Mouse (Mus musculus): ENCODE measurements around the gene Fkbp4. TPM values are rescaled to one million over a fixed set of nuclear protein-coding genes. Genes with fewer than 3 reads are reported as not detected.

Gene Fkbp4
- 375 and 389 TPM in 2 replicates for polyA plus RNA-seq (2015; fragmentation: Nextera tagmentation; extraction: Ambion mirVana)

DNA sequence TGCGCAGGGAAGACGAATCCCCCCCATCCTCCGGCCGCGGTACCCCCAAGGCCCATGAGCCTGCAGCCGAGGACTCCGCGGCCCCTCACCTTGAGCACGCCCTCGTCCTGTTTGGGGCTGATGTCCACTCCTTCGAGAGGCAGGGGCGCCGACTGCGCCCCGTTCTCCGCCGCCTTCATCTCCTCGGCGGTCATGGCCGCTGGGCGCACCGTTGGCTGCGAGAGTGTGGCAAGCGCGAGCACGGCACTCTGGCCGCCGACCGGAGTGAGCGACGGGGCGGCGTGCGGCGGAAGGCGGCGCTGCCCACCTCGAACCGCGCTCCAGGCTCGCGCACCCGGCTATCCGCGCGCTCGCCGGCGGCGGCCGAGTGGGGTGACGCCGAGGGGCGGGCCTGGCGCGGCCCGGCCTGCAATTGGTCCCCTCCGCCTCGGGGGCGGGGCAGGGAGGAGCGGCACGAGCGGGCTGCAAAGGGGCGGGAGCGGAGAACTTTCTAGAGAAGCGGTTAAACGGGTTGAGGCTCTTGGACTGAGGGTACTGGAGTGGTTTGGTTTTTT, at the start of gene Fkbp4:
Gene Fkbp4 (minus strand): TSS at position 361 of the 554 bp plus-strand sequence.
- H3K27ac ChIP-seq, result peak within 1 kb of the TSS; percentile 95
- H3K9me3 ChIP-seq, result no peaks in the 10 kb centered on the region
- H3K36me3 ChIP-seq (replicated peaks), result peaks cover 25% of the 10 kb centered on the region
- H3K4me3 ChIP-seq, result peak within 1 kb of the TSS; percentile 100
- no peaks in the 10 kb centered on the region for H3K27me3 ChIP-seq (replicated peaks)
- H3K9ac ChIP-seq, result peak within 1 kb of the TSS; percentile 91
- H3K4me1 ChIP-seq, result peaks cover 16% of the 10 kb centered on the region
- WGBS, result under 1% methylated on average over 63 of the region's 67 CpGs
- ATAC-seq (replicated peaks), result peak; percentile 94
- peak within 1 kb of the TSS; percentile 66 for H3K4me2 ChIP-seq

DNA sequence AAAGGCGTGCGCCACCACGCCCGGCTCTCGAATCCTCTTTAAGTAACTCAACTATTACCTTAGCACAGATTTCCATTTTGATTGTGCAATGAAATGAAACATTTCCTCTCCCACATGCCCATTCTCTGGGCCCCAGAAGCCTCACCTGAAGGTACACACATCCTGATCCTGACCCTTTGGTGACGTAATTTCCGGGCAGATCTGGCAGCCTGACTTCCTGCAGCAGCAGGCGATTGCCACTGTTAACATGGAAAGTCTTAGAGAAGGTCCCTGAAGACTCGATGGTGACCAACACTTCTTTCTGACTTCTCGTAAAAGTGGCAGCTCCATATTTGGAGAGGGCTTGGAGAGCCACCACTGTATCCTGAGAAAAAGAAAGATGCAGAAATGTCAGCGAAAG, 49.3 kb upstream of the Fkbp4 start:
- H3K27me3 ChIP-seq (replicated peaks), result no peaks in the 10 kb centered on the region
- H3K4me3 ChIP-seq, result no peak overlapping the region
- no peak overlapping the region for H3K9ac ChIP-seq
- no peaks in the 10 kb centered on the region for H3K4me1 ChIP-seq
- no peak overlapping the region for H3K27ac ChIP-seq
- no peak overlapping the region for H3K4me2 ChIP-seq
- no peak for ATAC-seq (replicated peaks)
- no peaks in the 10 kb centered on the region for H3K9me3 ChIP-seq
- 93% methylated on average over 11 of the region's 11 CpGs for WGBS
- no peaks in the 10 kb centered on the region for H3K36me3 ChIP-seq (replicated peaks)

DNA sequence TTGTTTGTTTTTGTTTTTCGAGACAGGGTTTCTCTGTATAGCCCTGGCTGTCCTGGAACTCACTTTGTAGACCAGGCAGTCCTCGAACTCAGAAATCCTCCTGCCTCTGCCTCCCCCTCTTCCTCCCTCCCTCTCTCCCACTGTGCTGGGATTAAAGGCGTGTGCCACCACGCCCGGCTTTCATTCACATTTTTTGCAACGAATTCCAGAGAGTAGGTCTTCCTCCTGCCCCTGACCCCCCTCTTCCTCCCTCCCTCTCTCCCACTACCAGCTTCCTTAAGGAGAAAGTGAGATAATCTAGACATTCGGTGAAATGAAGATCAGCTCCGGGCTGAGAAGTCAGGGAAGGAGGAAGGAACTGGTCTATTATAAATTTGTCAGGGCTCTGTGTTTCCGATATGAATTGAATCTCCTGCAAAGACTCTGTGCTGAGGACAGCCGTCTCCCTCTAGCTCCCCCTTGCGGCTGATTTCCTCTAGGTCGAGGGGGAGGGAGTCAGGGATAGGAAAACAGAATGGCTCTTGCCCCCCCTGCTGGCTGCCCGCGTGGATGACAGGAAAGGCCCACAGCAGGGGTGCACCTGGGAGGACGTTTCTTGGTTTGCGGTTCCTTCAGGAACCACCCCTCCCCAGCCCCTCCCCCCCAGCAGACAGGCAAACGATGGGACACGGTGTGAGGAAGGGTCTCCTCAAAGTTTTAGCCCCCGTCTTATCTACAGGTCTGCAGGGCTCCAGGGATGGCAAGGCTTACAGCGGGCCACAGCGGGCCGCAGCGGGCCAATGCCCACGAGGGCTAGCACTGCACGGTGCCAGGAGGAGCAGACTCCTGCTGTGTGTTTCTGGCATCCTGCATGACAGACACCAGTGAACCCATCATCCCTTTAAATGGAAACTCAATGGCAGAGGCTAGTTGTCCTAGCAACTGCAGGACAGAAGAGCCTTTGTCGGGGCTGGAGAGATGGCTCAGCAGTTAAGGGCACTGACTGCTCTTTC, 41.3 kb upstream of the Fkbp4 start:
- peak; percentile 93 for ATAC-seq (replicated peaks)
- no peaks in the 10 kb centered on the region; the same call in 1 of the 2 replicates for H3K4me1 ChIP-seq
- no peaks in the 10 kb centered on the region for H3K27me3 ChIP-seq (replicated peaks)
- peak overlapping the region; percentile 36 for H3K4me2 ChIP-seq
- 0 out of 2 replicates have a peak overlapping the region, but pooled peaks have one; percentile 4 for H3K4me3 ChIP-seq
- WGBS, result 20% methylated on average over 26 of the region's 26 CpGs
- no peaks in the 10 kb centered on the region for H3K36me3 ChIP-seq (replicated peaks)
- H3K9me3 ChIP-seq, result no peaks in the 10 kb centered on the region
- no peak overlapping the region for H3K27ac ChIP-seq
- no peak overlapping the region for H3K9ac ChIP-seq

DNA sequence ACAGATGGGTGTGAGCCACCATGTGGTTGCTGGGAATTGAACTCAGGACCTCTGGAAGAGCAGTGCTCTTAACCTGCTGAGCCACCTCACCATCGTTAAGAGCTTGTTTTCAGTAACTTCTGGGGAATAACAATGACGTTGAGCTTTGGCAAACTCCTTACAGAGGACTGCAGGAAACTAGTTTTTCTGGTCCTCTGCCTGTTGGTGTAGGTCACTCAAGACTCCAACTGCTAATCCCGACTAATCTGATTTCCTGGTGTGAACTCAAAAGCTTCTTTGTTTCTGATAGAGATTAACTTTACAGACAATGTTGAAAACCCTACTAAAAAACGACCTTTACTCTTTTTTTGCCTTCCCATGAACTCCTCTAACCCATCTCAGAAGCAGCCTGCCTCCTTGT, 39.0 kb upstream of the Fkbp4 start:
- no peak overlapping the region for H3K27ac ChIP-seq
- no peak for ATAC-seq (replicated peaks)
- H3K4me2 ChIP-seq, result no peak overlapping the region
- no peak overlapping the region for H3K4me3 ChIP-seq
- H3K36me3 ChIP-seq (replicated peaks), result no peaks in the 10 kb centered on the region
- no peaks in the 10 kb centered on the region; the same call in 1 of the 2 replicates for H3K4me1 ChIP-seq
- no peaks in the 10 kb centered on the region for H3K9me3 ChIP-seq
- H3K9ac ChIP-seq, result no peak overlapping the region
- no peaks in the 10 kb centered on the region for H3K27me3 ChIP-seq (replicated peaks)
- WGBS, result 8% methylated on average over 4 of the region's 4 CpGs

DNA sequence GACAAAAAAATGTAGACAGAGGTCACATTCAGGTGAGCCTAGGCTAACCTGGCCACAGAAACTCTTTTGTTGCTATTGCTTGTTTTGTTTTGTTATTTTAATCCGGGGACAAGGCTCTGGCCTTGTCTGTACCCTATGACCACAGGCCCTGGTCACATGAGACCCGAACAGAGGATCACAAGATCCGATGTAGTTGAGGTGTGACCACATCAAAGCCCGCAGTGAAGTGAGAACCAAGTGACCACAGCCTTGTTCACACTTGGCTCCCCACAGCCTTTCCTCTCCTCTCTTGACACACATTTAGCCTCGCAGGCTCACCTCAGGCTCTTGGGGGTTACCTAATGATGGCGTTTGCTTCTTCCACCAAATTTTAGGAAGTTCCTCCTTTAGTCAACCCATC, 35.6 kb upstream of the Fkbp4 start:
- H3K9ac ChIP-seq, result no peak overlapping the region
- H3K27me3 ChIP-seq (replicated peaks), result no peaks in the 10 kb centered on the region
- no peak for ATAC-seq (replicated peaks)
- no peaks in the 10 kb centered on the region for H3K36me3 ChIP-seq (replicated peaks)
- H3K4me1 ChIP-seq, result no peaks in the 10 kb centered on the region
- H3K4me3 ChIP-seq, result no peak overlapping the region
- 94% methylated on average over 6 of the region's 6 CpGs for WGBS
- no peaks in the 10 kb centered on the region for H3K9me3 ChIP-seq
- H3K27ac ChIP-seq, result no peak overlapping the region
- no peak overlapping the region for H3K4me2 ChIP-seq

DNA sequence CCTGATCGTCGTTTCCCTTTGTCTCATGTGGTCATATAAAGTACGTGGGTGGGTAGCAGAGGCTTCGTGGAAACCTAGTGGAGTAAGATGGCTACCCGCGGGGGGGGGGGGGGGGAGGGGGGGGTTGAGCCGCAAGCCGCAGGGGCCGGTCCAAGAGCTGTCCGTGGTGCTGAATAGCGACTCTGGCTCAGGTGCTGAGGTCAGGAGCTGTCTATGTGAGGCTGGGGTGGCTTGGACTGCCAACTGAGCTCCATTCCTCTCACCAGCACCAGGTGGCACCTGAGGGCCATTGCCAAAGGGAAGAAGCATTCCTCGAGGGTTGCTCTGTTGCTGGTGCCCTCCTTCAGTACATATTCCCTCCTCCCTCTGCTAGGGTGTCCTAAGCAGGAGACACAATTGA, 31.0 kb upstream of the Fkbp4 start:
- Histone ChIP-seq H3K9me3 (no peaks in the 10 kb centered on the region), H3K27me3 (replicated peaks) (no peaks in the 10 kb centered on the region), H3K27ac (no peak overlapping the region), H3K4me1 (no peaks in the 10 kb centered on the region), H3K4me3 (no peak overlapping the region), H3K4me2 (no peak overlapping the region), H3K9ac (no peak overlapping the region), H3K36me3 (replicated peaks) (no peaks in the 10 kb centered on the region)
- 7% methylated on average over 12 of the region's 12 CpGs for WGBS
- no peak for ATAC-seq (replicated peaks)

DNA sequence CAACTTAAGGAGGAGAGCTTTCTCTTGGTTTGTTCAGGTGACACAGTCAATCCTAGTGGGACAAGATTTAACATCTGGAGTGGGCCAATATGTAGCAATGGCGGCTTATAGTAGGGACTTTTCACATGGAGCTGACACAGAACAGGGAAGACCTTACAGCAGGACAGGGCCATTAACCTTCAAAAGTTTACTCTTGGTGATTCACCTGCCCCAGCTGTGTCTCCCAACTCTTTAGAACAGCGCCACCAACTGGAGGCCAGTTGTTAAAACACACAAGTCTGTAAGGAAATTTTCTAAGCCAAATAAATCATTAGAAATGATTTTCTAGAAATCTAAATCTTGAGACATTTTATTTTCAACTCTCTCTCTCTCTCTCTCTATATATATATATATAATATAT, 28.8 kb upstream of the Fkbp4 start:
- Histone ChIP-seq H3K27ac (no peak overlapping the region), H3K9me3 (no peaks in the 10 kb centered on the region), H3K36me3 (replicated peaks) (no peaks in the 10 kb centered on the region), H3K9ac (no peak overlapping the region), H3K27me3 (replicated peaks) (no peaks in the 10 kb centered on the region), H3K4me1 (no peaks in the 10 kb centered on the region), H3K4me3 (no peak overlapping the region), H3K4me2 (no peak overlapping the region)
- no peak for ATAC-seq (replicated peaks)
- 47% methylated on average over 2 of the region's 2 CpGs for WGBS

DNA sequence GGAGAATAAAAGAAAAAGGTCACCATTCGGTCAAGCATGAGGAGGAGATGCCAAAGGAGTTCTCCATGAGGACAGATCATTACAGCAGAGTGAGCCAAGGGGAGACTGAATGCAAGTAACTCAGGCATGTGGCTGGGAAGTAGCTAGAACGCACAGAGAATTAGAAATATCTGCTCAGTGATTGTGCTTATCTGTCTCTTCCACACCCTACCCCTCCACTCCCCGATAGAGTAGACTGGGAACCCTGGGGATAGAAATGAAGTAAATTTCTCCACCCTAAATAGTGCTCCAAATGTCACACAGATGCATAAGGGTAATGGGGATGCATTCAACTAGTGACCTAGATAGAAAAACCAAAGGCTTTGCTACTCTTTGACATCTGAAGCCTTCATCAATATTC, 28.1 kb upstream of the Fkbp4 start:
- no peak for ATAC-seq (replicated peaks)
- Histone ChIP-seq H3K27ac (no peak overlapping the region), H3K4me3 (no peak overlapping the region), H3K9me3 (no peaks in the 10 kb centered on the region), H3K9ac (no peak overlapping the region), H3K27me3 (replicated peaks) (no peaks in the 10 kb centered on the region), H3K36me3 (replicated peaks) (no peaks in the 10 kb centered on the region), H3K4me1 (no peaks in the 10 kb centered on the region), H3K4me2 (no peak overlapping the region)
- WGBS, result 60% methylated on average over 3 of the region's 3 CpGs

DNA sequence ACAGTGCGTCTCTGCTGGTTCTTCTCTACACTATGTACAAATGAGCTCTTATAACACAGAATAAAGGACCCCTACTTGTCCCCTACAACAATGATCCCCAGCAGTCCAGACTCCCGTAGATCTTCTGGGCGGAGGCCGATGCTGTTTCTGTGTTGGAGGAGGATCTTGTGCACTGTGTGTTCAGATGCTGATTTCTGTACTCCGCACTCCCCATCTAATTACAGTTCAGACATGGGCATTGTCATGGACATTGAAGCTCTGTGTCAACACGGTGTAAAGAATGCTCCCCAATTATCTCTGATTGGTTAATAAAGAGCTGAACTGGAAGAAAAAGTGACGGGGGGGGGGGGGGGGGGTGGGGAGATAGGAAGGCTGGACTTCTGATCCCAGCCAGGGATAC, 27.6 kb upstream of the Fkbp4 start:
- Histone ChIP-seq H3K9me3 (no peaks in the 10 kb centered on the region), H3K36me3 (replicated peaks) (no peaks in the 10 kb centered on the region), H3K4me3 (no peak overlapping the region), H3K4me2 (no peak overlapping the region), H3K4me1 (no peaks in the 10 kb centered on the region), H3K27me3 (replicated peaks) (no peaks in the 10 kb centered on the region), H3K27ac (no peak overlapping the region), H3K9ac (no peak overlapping the region)
- no peak for ATAC-seq (replicated peaks)
- 60% methylated on average over 7 of the region's 7 CpGs for WGBS

DNA sequence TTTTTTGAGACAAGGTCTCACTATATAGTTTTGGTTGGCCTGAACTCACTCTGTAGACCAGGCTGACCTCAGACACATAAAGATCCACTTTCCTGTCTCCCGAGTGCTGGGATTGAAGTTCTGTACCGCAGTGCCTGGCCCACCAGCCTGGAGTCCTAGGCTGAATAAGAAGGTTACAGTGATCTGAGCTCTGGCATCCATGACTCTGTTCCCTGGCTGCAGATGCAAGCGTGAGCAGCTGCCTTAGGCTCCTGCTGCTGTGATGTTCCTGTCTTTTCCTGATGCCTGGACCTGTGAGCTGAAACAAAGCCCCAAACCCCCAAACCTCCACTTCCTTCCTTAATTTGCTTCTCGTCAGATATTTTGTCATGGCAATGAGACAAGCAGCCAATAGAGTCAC, 26.5 kb upstream of the Fkbp4 start:
- Histone ChIP-seq H3K27me3 (replicated peaks) (no peaks in the 10 kb centered on the region), H3K9ac (no peak overlapping the region), H3K9me3 (no peaks in the 10 kb centered on the region), H3K4me2 (no peak overlapping the region), H3K4me3 (no peak overlapping the region), H3K36me3 (replicated peaks) (no peaks in the 10 kb centered on the region), H3K27ac (no peak overlapping the region), H3K4me1 (no peaks in the 10 kb centered on the region)
- WGBS, result 84% methylated on average over 4 of the region's 4 CpGs
- no peak for ATAC-seq (replicated peaks)

DNA sequence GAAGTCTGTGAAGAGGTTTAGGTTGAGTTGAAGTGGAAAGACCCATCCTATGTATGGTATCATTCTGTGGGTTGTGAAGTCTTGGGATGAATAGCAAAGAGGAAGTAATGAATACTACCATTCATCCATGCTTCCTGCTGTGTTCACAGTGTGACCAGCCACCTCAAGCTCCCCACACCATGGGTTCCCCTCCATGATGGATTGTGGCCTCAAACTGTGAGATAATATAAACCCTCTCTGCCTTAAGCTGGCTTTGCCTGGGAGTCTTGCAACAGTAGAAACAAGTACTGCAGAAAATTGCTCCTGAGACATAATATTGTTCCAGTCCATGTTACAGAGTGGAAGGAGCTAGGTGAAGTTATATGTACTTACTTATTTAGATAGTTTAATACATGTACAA, 23.1 kb upstream of the Fkbp4 start:
- ATAC-seq (replicated peaks), result no peak
- no peaks in the 10 kb centered on the region for H3K27me3 ChIP-seq (replicated peaks)
- H3K36me3 ChIP-seq (replicated peaks), result no peaks in the 10 kb centered on the region
- no peak overlapping the region for H3K9ac ChIP-seq
- H3K4me1 ChIP-seq, result no peaks in the 10 kb centered on the region
- no peak overlapping the region for H3K4me2 ChIP-seq
- no peak overlapping the region for H3K27ac ChIP-seq
- H3K9me3 ChIP-seq, result no peaks in the 10 kb centered on the region
- no peak overlapping the region for H3K4me3 ChIP-seq

DNA sequence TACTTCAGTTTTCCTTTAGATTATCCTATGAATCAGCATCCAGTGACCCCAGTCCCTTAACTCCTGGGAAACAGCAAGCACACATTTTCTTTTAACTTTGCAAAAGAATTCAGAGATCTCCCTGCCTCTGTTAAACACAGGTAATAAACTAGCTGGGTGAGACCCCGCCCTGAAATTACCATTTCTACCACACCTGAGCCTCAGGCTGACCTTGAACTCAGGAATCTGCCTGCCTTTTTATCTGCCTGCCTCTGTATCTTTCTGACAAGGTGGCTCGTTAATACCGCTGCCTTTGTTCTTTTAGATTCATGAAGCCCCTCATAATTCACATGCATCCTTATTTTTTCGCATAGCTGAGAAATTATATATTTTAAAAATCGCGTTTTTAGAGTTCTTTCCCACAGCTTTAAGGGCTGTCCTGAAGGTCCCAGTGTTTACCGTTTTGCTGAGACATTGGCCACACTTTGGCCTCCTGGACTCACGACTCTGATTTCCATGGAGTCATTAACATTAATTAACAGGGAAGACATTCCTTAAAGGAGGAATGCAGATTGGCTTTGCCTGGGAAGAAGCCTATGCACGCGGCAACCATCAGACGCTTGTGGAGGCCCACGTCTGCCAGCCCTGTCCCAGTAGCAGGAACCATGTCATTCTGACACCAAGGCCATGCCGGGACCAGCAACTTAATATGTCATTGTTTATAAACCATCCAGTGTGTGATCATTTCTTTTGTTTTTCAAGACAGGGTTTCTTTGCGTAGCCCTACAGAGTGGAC, 22.4 kb upstream of the Fkbp4 start:
- Histone ChIP-seq H3K36me3 (replicated peaks) (no peaks in the 10 kb centered on the region), H3K4me3 (no peak overlapping the region), H3K9me3 (no peaks in the 10 kb centered on the region), H3K27me3 (replicated peaks) (no peaks in the 10 kb centered on the region), H3K27ac (no peak overlapping the region), H3K9ac (no peak overlapping the region), H3K4me2 (no peak overlapping the region), H3K4me1 (no peaks in the 10 kb centered on the region)
- no peak for ATAC-seq (replicated peaks)
- 79% methylated on average over 14 of the region's 14 CpGs for WGBS
